Mouse (Mus musculus): Measurements from ENCODE around the gene Tspoap1. TPM values are rescaled to one million over a fixed set of nuclear protein-coding genes. Genes with fewer than 3 reads are reported as not detected.

Tspoap1 gene
- total RNA-seq, 2 experiments from 2014 or later, result 148 to 150 TPM

DNA sequence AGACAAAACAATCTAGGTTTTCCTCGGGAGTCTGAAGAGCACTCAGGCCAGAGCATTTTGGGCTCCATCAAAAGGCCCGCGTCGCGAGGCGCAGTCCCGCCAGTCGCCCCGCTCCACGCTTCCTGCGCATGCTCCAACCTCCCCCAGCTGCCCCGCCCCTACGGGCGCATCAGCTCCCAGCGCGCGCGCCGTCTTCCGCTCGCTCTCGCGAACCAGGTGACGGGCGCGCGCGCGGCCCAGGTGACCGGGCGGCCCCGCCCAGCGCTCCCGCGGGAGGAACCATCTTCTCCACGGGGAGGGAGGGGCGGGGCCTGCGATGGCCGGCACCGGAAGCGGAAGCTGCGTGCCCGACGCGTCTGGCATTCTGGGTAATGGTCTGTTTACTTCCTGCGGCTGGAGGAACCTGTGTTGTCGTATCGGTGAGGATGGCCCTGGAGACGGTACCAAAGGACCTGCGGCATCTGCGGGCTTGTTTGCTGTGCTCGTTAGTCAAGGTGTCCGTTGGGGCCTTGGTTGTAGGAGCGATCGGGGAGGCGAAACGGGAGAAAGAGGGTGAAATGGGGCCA, 23.1 kb upstream of the Tspoap1 start, which contains the start of gene Supt4a:
TSS of gene Supt4a (plus strand) at position 378 of the 566 bp plus-strand sequence.
- DNase-seq (ENCODE audit: extremely low spot score in 1 of 2, low spot score in 2 of 2), result peak; percentile 88 to 98
- intact Hi-C loops (cut with DNase I), result loop anchor here (5.0 kb wide), 1 partner anchor 75 kb away; the partner anchor contains the start of gene Rnf43

DNA sequence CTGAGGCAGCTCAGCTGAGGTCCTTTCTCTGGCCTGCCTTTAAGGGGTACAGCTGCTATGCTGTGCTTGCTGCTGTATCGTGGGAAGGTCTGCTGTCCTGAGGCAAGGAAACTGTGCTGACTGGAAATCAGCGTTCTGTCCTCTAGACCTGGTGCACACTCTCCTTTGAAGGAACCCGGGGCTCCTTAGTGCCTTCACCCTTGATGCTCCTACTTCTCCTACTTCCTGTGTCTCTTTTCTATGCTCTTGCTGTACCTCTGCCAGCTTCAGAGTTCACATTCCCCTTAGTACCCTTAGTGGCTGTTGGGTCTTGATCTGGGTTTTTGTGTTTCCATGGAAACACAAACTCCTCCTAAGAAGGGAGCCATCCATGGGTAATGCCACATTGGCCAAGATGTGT, 16.6 kb upstream of the Tspoap1 start:
- intact Hi-C loops (cut with DNase I), result no loop called here
- DNase-seq (ENCODE audit: extremely low spot score in 1 of 2, low spot score in 2 of 2), result no peak

DNA sequence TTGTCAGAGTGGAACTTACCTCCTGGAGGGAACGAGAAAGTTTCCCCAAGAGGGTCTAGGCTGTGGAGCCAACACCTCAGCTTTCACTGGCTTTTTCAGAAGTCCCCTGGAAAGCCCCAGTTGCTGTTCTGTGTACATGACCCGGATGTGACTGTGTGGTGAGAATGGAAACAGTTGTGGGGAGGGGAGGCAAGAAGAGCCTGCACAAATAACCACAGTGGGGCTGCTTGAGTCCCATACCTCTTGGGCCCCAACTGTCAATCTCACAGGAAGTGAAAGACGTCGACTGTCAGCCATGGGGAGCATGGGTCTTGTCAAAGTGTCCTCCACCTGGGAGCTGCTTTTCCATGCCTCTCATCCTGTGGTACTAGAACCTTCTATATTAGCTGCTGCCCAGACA, 15.4 kb upstream of the Tspoap1 start:
- DNase-seq (ENCODE audit: extremely low spot score in 1 of 2, low spot score in 2 of 2), result peak in 1 of 2 experiments; percentile 8
- intact Hi-C loops (cut with DNase I), result no loop called here

DNA sequence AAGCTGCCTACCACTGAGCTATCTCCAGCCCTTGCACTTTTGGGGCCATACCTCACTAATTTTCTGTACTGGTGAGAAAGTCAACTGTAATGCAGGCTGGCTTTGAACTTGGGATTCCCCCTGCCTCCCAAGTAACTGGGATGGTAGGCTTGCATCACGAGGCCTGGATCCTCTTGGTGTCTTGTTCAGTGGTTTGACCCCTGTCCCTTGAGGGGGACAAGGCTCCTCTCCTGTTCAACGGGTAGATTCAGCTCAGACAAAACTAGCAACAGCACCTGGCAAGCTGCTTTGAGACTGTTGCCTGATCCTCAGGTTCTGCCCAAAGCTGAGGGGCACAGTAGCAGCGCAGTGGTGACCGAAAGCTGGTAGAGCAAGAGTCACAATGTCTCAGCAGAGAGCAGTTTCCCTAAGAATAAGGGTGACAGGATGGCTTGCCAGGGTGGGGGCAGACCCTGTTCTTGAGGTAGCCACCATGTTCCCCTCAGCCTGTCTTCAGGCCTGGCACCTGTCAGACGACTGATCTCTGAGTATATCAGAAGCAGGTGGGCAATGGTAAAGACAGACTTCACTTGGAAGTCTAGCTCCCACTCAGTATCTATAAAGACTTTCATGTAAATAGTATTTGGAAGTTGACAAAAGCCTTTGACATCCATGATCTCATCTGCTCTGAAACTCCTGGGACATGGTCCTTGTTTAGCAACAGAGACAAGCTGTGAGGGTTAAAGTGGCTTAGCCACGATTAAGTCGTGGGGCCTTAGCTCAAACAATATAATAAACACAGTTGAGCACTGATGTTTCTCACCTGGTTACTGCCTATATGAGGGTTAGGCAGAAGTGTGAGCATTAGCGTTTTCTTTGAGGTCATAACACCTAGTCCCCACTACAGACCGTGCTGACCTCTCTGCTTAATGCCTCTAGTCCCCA, 14.4 kb upstream of the Tspoap1 start:
- peak in 1 of 2 experiments; percentile 7 for DNase-seq (ENCODE audit: extremely low spot score in 1 of 2, low spot score in 2 of 2)
- intact Hi-C loops (cut with DNase I), result no loop called here

DNA sequence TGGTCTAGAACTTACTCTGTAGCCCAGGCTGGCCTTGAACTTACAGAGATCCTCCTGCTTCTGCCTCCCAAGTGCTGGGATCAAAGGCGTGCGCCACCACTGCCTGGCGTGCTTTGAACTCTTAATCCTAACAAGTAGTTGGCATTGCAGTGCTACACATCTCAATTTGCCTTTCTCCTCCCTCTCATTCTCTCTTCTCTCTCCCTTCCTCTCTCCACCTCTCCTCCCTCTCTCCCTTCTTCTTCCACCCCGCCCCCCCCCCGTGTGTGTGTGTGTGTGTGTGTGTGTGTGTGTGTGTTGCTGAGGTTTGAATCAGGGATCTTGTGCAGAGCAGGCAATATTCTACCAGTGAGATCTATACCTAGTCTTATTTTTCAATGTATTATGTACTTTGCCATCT, 13.0 kb upstream of the Tspoap1 start:
- DNase-seq (ENCODE audit: extremely low spot score in 1 of 2, low spot score in 2 of 2), result no peak
- intact Hi-C loops (cut with DNase I), result no loop called here

DNA sequence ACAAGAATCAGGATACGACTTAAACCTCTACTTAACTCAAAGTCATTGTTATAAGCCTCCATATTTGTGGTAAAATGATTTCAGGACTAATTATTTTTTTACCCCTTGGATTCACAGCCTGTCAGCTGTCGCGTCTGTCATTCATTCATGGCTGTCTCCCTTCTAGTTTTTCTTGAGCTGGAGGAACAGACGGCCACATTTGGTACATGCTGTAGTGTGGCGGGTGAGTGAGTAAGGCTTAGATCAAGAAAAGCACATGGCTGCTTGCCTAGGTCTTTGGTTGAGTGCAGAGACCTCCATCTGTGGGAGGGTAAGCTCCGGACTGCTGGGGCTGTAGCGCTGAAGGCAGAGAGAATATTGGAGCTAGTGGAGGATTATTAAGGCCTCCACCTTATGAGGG, 12.6 kb upstream of the Tspoap1 start:
- intact Hi-C loops (cut with DNase I), result no loop called here
- DNase-seq (ENCODE audit: extremely low spot score in 1 of 2, low spot score in 2 of 2), result peak in 1 of 2 experiments; percentile 6

DNA sequence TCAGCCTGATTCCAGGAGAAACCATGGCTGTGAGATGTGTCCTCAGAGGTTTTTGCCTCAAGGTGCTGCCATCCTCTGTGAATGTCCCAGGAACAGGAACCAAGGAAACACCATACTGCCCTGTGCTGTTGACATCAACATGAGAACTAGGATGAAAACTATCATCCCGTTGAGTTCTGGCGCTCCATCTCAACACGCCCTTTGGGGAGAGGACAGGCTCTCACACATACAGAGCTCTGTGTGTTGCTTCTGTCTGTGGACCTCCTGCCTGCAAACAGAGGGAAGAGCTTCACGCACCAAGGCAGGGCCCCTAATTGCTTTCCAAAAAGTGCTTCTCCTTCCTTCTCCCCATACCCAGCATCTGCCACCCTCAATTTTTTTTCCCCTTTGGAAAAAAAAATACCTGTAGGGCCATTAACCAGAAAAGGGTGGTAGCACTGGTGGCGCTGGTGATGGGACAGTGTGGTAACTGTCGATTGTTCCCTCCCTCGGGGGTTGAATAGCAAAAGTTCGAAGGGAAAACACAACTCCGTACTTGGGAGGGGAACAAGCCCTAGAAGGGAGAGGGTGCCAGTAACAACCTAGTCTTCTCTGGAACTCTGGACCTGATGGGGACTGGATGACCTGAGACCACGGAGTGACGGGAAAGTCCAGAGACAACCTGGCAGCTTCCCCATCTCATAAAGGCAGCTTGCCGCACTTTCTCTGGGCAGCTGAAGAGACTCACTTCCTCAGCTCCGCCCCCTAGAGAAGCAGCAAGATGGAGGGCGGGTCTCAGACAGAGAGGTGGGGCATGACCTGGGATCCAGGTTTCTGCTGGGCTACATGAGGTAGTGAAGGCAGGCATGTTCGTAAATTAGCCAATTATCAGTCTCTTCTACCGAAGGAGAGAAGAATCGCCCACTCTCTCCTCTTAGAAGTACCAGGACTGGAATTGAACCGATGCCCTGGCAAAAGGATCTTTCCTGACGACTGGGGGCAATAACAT, 11.9 kb upstream of the Tspoap1 start:
- intact Hi-C loops (cut with DNase I), result no loop called here
- peak in 1 of 2 experiments; percentile 39 for DNase-seq (ENCODE audit: extremely low spot score in 1 of 2, low spot score in 2 of 2)

DNA sequence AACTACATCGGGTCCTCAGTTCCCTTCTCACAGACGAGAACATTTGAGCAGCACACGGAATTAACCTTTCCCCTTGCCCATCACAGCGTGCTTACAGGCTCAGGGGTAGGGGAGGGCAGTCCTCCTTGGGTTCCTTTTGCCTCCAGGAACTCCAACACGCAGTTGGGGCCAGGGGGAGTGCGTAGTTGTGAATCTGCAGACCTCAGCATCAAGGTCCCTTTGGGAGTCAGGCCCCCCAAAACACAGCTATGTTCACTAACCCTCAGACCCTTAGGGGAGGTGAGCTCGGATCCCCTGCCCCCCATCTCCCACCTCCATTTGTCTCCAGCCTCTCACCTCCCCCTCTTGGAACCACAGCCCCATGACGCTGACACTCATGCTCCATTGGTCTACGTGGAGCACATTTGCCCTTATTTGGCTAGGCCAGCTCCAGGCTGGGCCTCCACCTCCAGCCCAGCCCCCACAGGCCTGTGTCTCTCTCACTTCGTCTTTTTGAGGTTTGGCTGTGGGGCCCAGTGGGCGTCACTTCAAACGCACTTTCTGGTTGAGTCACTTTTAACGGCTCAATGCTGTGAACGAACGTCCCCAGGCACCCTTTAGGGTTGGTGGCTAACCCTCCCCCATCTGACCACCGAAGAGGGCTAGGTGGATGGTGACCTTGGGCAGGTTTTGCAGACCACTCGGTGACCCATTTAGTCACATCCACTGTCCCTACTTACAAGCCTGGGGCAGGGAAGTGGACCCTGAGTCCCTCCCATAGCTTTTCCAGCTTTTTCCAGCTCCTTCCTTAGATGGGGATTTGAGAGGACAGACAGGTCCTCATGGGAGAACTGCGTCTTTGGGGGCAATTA, 10.9 kb upstream of the Tspoap1 start:
- DNase-seq (ENCODE audit: extremely low spot score in 1 of 2, low spot score in 2 of 2), result peak; percentile 29 to 75

DNA sequence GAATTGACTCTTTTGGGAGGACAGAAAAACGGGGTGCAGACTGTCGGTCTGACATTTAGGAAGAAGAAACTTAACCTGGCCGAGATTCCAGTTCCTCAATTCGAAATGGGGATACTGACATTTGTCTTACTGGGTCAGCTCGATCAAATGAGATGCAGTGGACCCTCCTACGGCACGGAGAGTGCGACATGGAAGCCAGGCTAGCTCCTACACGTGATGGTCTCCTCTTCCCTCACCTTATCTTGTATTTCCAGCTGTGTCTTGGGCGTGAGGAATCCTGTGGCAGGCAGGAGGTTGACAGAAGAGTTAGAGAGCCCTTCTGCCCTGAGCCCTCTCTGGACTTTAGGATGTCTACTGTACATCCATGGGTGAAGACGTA, 10.3 kb upstream of the Tspoap1 start:
- peak in 1 of 2 experiments; percentile 17 for DNase-seq (ENCODE audit: extremely low spot score in 1 of 2, low spot score in 2 of 2)
- intact Hi-C loops (cut with DNase I), result no loop called here

More for the DNA sequence above, 10.9 kb upstream of the Tspoap1 start:
- intact Hi-C loops (cut with DNase I), result no loop called here

DNA sequence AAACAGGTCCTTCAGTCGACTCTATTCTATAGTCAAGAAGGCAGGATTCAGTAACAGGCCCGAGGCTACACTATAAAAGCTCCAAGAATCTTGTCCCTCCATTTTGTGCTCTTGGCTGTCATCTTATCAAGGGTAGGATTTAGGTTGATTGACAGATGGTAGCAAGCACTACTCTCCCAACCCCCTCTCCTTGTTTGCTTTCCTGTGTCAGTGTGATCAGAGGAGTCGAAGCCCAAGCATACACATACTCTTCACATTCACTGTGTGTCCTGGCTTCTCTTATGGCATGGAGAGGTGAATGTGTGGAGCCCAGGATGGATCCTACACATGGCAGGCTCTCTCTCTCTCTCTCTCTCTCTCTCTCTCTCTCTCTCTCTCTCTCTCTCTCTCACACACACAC, 9.8 kb upstream of the Tspoap1 start:
- intact Hi-C loops (cut with DNase I), result no loop called here
- DNase-seq (ENCODE audit: extremely low spot score in 1 of 2, low spot score in 2 of 2), result no peak

DNA sequence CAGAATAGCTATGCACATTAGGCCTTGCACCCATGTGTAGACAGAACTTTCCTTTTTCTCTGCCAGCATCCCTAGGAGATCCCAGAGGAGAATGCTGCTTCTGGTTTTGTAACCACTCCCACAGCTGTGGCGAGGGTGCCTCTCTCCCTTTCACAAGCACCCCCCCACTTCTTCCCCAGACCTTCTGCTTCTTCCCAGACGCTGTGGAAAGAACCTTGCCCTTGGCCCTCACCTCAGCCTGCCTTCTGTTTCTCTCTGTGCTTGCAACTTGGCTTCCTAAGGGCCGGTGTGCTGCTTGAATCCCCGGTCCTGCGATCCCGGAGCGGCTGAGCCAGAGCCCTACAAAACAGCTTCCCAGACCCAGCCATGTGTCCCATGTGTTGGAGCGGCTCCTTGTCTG, 9.3 kb upstream of the Tspoap1 start:
- intact Hi-C loops (cut with DNase I), result no loop called here
- DNase-seq (ENCODE audit: extremely low spot score in 1 of 2, low spot score in 2 of 2), result peak in 1 of 2 experiments; percentile 12

DNA sequence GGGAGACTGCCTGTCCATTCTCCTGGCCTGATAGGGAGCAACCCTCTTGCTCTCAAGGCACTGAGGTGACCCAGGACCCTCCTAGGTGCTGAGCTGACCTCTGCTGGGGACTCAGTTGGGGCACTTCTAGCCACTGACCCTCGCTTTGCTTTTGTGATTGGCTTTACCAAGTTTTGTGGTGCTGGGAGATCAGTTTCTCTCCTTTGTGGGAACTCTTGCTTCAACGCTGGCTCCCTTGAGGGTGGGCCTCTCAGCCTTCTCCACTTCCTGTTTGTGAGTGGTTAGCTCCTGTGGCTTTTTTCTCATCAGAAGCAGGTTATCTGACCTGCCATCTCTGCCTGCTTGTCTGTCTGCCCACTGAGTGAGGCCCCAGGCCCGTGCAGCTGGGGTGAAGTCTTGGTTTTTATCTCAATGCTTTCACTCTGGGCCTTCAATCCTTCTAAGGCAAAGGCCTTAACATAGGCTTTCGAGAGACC, 8.8 kb upstream of the Tspoap1 start:
- peak in 1 of 2 experiments; percentile 11 for DNase-seq (ENCODE audit: extremely low spot score in 1 of 2, low spot score in 2 of 2)
- intact Hi-C loops (cut with DNase I), result no loop called here

DNA sequence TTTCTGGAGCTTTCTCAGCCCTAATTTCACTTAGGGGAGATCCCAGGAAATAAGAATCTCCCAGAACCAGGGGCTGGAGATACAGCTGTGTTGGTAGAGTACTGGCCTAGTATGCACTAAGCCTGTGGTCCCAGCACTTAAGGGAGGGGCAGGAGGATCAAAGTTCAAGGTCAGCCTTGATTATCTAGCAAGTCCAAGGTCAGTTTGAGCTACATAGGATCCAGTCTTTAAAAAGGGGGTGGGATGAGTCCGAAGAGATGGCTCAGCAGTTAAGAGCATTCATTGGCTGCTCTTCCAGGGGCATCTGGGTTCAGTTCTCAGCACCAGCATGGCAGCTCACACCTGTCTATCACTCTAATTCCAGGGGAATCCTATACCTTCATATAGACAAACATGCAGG, 8.0 kb upstream of the Tspoap1 start:
- intact Hi-C loops (cut with DNase I), result no loop called here

DNA sequence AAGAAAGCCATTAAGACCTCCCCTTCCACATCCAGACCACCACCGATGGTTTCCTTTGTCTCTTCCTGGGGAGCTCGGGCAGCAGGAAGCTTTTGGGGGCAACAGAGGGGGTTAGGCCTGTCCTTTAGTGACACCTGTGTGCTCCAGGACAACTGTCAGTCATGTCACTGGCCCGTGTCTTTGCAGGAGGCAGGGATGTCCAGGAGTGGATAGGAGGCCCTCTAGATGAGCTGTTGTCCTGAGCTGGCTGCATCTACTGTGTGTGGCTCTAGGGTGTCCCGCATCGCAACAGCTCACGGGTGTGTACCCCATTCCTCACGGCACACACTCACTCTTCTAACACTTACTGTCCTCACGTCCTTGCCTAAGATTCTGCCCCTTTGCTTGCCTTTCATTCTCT, 7.1 kb upstream of the Tspoap1 start:
- intact Hi-C loops (cut with DNase I), result no loop called here
- peak in 1 of 2 experiments; percentile 9 for DNase-seq (ENCODE audit: extremely low spot score in 1 of 2, low spot score in 2 of 2)

More for the DNA sequence above, 8.0 kb upstream of the Tspoap1 start:
- DNase-seq (ENCODE audit: extremely low spot score in 1 of 2, low spot score in 2 of 2), result no peak

DNA sequence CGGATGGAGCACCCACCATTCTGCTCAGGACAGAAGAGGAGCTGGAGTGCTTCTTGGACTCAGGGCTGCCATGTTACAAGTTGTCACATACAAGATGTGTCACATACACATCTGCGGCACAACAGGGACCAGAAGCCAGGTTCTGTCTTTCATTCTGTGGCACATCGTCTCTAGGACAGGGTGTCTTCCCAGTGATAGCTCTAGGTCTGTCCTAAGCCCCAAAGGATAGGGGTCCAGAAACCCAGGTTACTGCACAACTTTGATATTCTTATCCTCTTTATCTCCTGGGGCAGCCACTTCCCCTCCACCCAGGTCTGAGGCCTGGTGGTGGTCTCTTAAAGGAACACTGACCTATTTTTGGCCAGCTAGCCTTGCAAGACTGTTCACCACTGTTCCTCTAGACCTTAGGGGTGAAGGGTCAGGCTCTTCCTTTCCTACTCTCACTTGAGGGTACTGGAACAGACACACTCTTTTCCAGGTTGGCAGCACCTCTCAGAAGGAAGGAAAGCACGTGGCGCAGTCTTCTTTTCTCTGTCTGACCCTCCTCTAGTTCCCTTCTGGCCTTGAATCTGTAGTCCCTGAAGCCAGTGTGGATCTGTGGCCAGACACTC, 6.3 kb upstream of the Tspoap1 start:
- intact Hi-C loops (cut with DNase I), result no loop called here
- no peak for DNase-seq (ENCODE audit: extremely low spot score in 1 of 2, low spot score in 2 of 2)

DNA sequence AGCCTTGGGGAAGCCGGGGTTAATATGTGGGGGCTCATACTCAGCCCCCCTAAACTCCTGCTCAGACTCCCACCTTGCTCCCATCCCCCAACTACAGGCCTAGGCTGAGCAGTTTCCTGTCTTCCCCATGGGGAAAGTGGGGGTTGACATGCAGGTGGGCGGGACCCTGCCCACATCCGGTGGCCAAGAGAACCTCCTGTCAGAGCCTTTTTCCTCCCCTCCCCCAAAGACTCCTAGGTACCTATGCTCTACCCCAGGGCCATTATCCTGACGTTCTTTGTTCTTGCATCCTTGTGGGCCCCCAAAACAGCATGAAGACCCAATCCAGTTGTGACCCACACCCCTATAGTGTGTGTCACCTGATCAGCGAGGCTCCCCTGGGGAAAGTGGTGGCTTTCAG, 5.7 kb upstream of the Tspoap1 start:
- DNase-seq (ENCODE audit: extremely low spot score in 1 of 2, low spot score in 2 of 2), result peak in 1 of 2 experiments; percentile 32
- intact Hi-C loops (cut with DNase I), result no loop called here

DNA sequence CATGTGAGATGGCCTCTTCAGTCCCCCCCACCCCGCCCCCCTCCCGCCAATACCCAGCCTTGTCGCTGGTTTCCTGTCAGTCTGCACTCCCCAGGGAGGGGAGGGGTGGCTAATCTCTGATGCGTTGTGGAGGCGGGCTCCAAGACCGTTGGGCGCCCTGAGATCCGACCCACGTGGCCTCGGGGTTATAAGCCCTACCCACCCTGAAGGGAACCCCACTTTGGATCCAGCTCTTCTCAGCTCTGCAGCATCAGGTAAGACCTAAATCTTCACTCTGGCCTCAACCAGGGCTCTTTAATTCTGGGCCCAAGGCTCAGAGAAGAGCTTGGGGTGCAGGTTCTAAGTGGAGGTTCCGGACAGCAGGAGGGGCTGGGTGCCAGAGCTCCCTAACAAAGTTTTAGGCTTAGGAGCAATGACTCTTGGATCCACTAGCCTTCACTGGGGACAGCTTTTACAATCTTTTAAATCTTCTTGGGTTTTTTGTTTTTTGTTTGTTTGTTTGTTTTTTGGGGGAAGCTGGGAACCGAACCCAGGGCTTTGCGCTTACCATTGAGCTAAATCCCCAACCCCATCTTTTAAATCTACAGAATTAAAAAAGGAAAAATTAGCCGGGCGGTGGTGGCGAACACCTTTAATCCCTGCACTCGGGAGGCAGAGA, 4.9 kb upstream of the Tspoap1 start:
- intact Hi-C loops (cut with DNase I), result no loop called here
- peak; percentile 43 to 72 for DNase-seq (ENCODE audit: extremely low spot score in 1 of 2, low spot score in 2 of 2)
